Mouse (Mus musculus) ES-E14 (cell line): ENCODE measurements around the gene Slc2a9.

Source experiments
- CHD2 ChIP-seq: IDR thresholded peaks from 2 replicates; pipeline ENCODE4 v1.6.1; 2014; ENCODE audit warnings: mild to moderate bottlenecking, low read depth, low read length, inconsistent platforms
- HCFC1 ChIP-seq: IDR thresholded peaks from 2 replicates; pipeline ENCODE4 v1.6.1; 2012; ENCODE audit warnings: low read length, inconsistent platforms, borderline replicate concordance; ENCODE audit not compliant: insufficient read depth
- ZC3H11A ChIP-seq: IDR thresholded peaks from 2 replicates; pipeline ENCODE4 v1.6.1; 2012; ENCODE audit warnings: low read depth, mild to moderate bottlenecking, inconsistent platforms, low read length, borderline replicate concordance
- ZNF384 ChIP-seq: IDR thresholded peaks from 2 replicates; pipeline ENCODE4 v1.6.1; 2012; ENCODE audit warnings: low read depth, low read length, inconsistent platforms

- no peak for TF ChIP-seq CHD2
- no peak for TF ChIP-seq ZNF384
- no peak for TF ChIP-seq HCFC1
- TF ChIP-seq ZC3H11A, result no peak
These were observed 14.0 kb downstream of the Slc2a9 start for GRCm38 (mm10) chr5:38488673-38489615.
